Mouse (Mus musculus) gastrocnemius, postnatal 25 days (tissue): ENCODE data around the gene 4931428L18Rik. TPM values are rescaled to one million over a fixed set of nuclear protein-coding genes. Genes with fewer than 3 reads are reported as not detected.

Experiments used
- DNase-seq: peaks from one replicate; pipeline ENCODE4 v3.0.0; 2022
- total RNA-seq, 2 experiments: library from RNA; stranded (reverse); gene quantifications; 1 replicate in 1 of 2; 2 replicates in 1 of 2; pipeline ENCODE4 v1.2.3; 2021

The 4931428L18Rik gene
- total RNA-seq, 2 experiments from 2014 or later, result not detected

- DNase-seq, result no peak
Observed at GRCm38 (mm10) chr1:31152799-31153426, 69.6 kb downstream of the 4931428L18Rik start.

- DNase-seq, result no peak
Observed at GRCm38 (mm10) chr1:31150546-31150945, 71.9 kb downstream of the 4931428L18Rik start.

- no peak for DNase-seq
Observed at GRCm38 (mm10) chr1:31149671-31150070, 72.8 kb downstream of the 4931428L18Rik start.

- DNase-seq, result no peak
Observed at GRCm38 (mm10) chr1:31143571-31143970, 78.9 kb downstream of the 4931428L18Rik start.

- no peak for DNase-seq
Observed at GRCm38 (mm10) chr1:31142288-31143094, 80.0 kb downstream of the 4931428L18Rik start.

GRCm38 (mm10) chr1:31138387-31138786, 84.1 kb downstream of the 4931428L18Rik start:
- no peak for DNase-seq

GRCm38 (mm10) chr1:31113466-31113865, 109.0 kb downstream of the 4931428L18Rik start:
- no peak for DNase-seq

GRCm38 (mm10) chr1:31107961-31108360, 114.5 kb downstream of the 4931428L18Rik start:
- DNase-seq, result no peak

GRCm38 (mm10) chr1:31102863-31103657, 119.4 kb downstream of the 4931428L18Rik start:
- DNase-seq, result no peak

- DNase-seq, result no peak
Observed at GRCm38 (mm10) chr1:31102280-31102679, 120.2 kb downstream of the 4931428L18Rik start.

- no peak for DNase-seq
Observed at GRCm38 (mm10) chr1:31097208-31097607, 125.3 kb downstream of the 4931428L18Rik start.

GRCm38 (mm10) chr1:31096466-31096793, 126.1 kb downstream of the 4931428L18Rik start:
- no peak for DNase-seq

- DNase-seq, result no peak
Observed at GRCm38 (mm10) chr1:31095706-31096465, 126.6 kb downstream of the 4931428L18Rik start.

- no peak for DNase-seq
Observed at GRCm38 (mm10) chr1:31094792-31095191, 127.7 kb downstream of the 4931428L18Rik start.

GRCm38 (mm10) chr1:31093939-31094338, 128.5 kb downstream of the 4931428L18Rik start:
- no peak for DNase-seq

- DNase-seq, result no peak
Observed at GRCm38 (mm10) chr1:31088686-31089085, 133.8 kb downstream of the 4931428L18Rik start.

GRCm38 (mm10) chr1:31072523-31073370, 149.7 kb downstream of the 4931428L18Rik start:
- DNase-seq, result no peak

- no peak for DNase-seq
Observed at GRCm38 (mm10) chr1:31071209-31071608, 151.3 kb downstream of the 4931428L18Rik start.

- DNase-seq, result no peak
Observed at GRCm38 (mm10) chr1:31064817-31065740, 157.4 kb downstream of the 4931428L18Rik start.

- no peak for DNase-seq
Observed at GRCm38 (mm10) chr1:31059806-31060205, 162.7 kb downstream of the 4931428L18Rik start.
